Mouse (Mus musculus) megakaryocyte, embryonic 14.5 days (primary cell): ENCODE data around the gene Etv1. TPM values are rescaled to one million over a fixed set of nuclear protein-coding genes. Genes with fewer than 3 reads are reported as not detected.
"Not testable (repeated sequence)": the region's sequence is repeated elsewhere in the genome, so short reads cannot be mapped to it uniquely, and the experiment has no call there.

Source experiments
- H3K27me3 ChIP-seq: replicated peaks from 2 replicates; pipeline ENCODE3; 2012; ENCODE audit warnings: inconsistent platforms
- H3K36me3 ChIP-seq: replicated peaks from 2 replicates; pipeline ENCODE3; 2012; ENCODE audit warnings: low read length, inconsistent platforms, mixed read lengths
- H3K4me1 ChIP-seq: 2 replicates; pipeline ENCODE4 v1.6.1; 2012; ENCODE audit warnings: inconsistent platforms
- H3K4me3 ChIP-seq: replicated peaks from 2 replicates; pipeline ENCODE3; 2012; ENCODE audit warnings: moderate library complexity, mild to moderate bottlenecking, inconsistent platforms
- H3K9me3 ChIP-seq: 2 replicates; pipeline ENCODE4 v1.6.1; 2012; ENCODE audit warnings: inconsistent platforms
- FLI1 ChIP-seq: IDR thresholded peaks from 2 replicates; pipeline ENCODE4 v1.6.1; 2012; ENCODE audit warnings: low read length, inconsistent platforms, mixed read lengths
- GATA1 ChIP-seq: IDR thresholded peaks from 3 replicates; pipeline ENCODE4 v1.6.1; 2012; ENCODE audit warnings: mixed read lengths, low read length, inconsistent platforms, borderline replicate concordance
- polyA plus RNA-seq: library from polyadenylated mRNA; stranded (reverse); fragments of >175 nt; gene quantifications from 2 replicates; pipeline ENCODE4 v1.2.3, GENCODE M21; 2012; ENCODE audit warnings: low replicate concordance; ENCODE audit not compliant: insufficient read depth

The Etv1 gene
- polyA plus RNA-seq, 1 experiment = not detected

DNA sequence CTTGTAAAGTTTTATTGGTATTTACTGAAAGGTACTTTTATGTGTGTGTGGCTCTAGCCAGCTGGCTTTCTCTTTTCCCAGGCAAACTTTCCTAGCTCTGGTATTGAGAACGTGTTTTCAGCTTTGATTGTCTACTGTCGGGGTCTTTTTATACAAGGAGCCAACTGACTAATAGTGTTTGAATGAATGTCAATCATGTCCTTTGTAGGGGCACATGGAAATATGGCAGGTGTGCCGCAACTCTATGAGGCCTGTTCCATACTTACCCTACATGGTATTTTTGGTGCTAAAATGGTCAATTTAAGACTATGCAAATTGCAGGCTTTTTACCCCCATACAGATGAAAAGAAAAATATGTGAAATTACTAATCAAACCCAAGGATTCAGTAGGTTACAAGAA, 37.1 kb downstream of the Etv1 start:
- TF ChIP-seq FLI1 (no peak), GATA1 (no peak)
- Histone ChIP-seq H3K9me3 (no peaks in the 10 kb centered on the region), H3K27me3 (no peaks in the 10 kb centered on the region), H3K4me1 (no peaks in the 10 kb centered on the region), H3K36me3 (no peaks in the 10 kb centered on the region), H3K4me3 (no peak overlapping the region)

DNA sequence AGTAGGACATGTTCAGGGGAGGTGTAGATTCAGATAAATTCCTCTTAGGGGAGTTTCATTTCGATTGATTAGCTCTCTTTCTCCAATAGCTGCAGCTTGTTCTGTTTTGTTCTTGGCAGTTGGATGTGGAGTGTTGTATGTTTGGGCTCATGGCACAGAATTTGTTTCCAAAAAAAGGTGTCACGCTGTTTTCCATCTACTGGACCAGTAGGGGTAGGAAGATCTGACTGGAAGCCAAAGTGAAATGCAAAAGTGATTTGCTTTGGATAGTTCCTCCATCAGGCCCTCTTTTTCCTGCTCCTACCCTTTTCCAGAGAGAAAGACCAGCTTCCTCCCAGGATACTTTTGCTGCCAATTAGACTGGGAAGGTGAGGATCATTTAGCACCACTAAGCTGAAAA, 39.1 kb downstream of the Etv1 start:
- TF ChIP-seq FLI1 (no peak), GATA1 (no peak)

DNA sequence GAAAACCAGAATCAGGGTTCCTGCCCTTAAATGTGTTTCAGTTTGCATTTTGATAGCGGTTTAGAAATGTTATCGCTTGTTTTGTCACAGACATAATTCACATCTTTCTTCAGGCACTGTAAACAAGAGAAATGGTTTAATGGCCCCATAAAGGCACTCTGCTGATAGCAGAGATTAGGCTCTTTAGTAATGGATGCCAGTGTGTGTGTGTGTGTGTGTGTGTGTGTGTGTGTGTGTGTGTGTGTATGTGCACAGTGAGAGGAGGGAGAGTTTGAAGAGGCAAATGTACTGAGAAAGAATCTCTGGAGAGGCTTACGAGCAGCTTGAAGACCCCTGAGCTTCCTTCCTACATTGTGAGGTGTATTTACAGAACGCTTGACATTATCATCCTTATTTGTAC, 41.5 kb downstream of the Etv1 start:
- H3K9me3 ChIP-seq = 0 out of 2 replicates have a peak, but pooled peaks cover 4% of the 10 kb centered on the region
- H3K4me3 ChIP-seq = no peak overlapping the region

More for the DNA sequence above, 39.1 kb downstream of the Etv1 start:
- Histone ChIP-seq H3K9me3 (no peaks in the 10 kb centered on the region), H3K4me3 (no peak overlapping the region), H3K4me1 (no peaks in the 10 kb centered on the region), H3K27me3 (no peaks in the 10 kb centered on the region), H3K36me3 (no peaks in the 10 kb centered on the region)

DNA sequence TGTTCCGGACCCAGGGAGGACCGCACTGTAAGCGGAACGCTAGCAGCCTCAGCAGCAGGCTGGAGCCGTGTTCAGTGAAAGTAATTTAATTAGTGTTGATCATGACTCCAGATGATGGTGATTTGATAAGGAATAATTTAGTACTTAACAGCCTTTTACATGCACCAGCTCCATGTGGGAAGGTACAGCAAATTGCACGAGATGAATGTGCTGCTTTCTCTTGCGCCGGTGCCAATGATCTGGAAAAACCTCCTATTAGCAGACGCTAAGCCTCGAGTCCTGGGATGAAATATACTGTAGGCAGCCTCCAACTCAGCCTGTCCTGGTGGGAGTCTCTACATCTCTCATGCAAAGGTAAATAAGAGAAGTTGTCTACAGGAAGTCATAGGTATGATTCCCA, 45.2 kb downstream of the Etv1 start:
- no peak overlapping the region for H3K4me3 ChIP-seq
- H3K27me3 ChIP-seq = no peaks in the 10 kb centered on the region
- no peaks in the 10 kb centered on the region for H3K36me3 ChIP-seq
- H3K9me3 ChIP-seq = 0 out of 2 replicates have a peak, but pooled peaks cover 4% of the 10 kb centered on the region
- TF ChIP-seq GATA1 (no peak), FLI1 (no peak)
- H3K4me1 ChIP-seq = no peaks in the 10 kb centered on the region

More for the DNA sequence above, 41.5 kb downstream of the Etv1 start:
- no peaks in the 10 kb centered on the region for H3K36me3 ChIP-seq
- TF ChIP-seq GATA1 = no peak
- TF ChIP-seq FLI1 = no peak
- no peaks in the 10 kb centered on the region for H3K27me3 ChIP-seq
- no peaks in the 10 kb centered on the region for H3K4me1 ChIP-seq

DNA sequence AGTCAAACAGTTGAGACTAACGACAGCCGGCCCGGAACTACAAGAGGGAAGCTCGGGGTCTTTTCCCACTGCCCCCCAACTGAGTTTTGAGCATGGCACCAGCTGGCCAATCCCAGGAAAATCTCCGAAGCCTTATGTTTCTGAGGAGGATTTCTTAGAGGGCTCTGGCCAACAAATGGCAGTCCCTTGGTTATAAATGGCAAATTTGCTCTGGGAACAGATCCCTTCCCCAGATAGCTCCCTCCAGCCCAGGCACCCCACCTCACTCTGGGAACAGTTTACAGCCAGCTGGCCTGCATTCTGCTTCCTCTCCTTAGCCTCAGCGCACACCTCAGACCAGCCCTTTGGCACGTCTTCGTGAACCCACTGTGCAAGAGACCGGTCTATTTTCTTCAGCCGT, 53.8 kb downstream of the Etv1 start:
- Histone ChIP-seq H3K36me3 (no peaks in the 10 kb centered on the region), H3K4me3 (no peak overlapping the region), H3K27me3 (no peaks in the 10 kb centered on the region), H3K4me1 (no peaks in the 10 kb centered on the region), H3K9me3 (0 out of 2 replicates have a peak, but pooled peaks cover 11% of the 10 kb centered on the region)
- TF ChIP-seq GATA1 (no peak), FLI1 (no peak)

DNA sequence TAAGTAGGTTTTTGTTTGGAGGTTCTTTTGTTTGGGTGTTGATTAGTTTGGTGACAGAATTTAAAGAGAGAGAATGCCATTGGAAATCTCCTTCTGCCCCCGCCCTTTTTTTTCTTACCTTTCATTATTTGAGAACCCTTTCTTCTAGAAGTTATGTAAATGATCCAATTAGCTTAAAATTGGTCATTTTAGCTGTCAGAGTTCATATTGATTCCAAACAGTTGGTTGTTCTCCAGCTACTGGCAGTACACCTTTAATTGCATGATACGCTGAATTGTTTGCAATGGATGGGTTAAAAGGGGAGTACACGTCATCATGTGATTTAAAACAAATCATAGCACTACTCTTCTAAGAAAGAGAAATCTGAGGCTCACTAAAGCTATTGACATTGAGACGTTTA, 55.4 kb downstream of the Etv1 start:
- Histone ChIP-seq H3K9me3 (0 out of 2 replicates have a peak, but pooled peaks cover 11% of the 10 kb centered on the region), H3K36me3 (no peaks in the 10 kb centered on the region), H3K4me3 (no peak overlapping the region), H3K27me3 (no peaks in the 10 kb centered on the region), H3K4me1 (no peaks in the 10 kb centered on the region)
- TF ChIP-seq FLI1 (no peak), GATA1 (no peak)

DNA sequence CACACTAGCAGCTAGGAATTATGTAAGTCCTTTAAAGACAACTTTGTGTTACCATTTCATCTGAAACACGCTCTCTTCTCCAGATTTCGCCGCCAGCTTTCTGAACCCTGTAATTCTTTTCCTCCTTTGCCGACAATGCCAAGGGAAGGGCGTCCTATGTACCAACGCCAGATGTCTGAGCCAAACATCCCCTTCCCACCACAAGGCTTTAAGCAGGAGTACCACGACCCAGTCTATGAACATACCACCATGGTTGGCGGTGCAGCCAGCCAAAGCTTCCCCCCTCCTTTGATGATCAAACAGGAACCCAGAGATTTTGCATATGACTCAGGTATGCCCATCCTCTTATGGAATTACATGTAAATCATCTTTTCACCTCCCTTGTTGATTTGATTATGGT, 55.8 kb downstream of the Etv1 start:
- not testable (repeated sequence) for H3K4me1 ChIP-seq, H3K36me3 ChIP-seq, H3K27me3 ChIP-seq, H3K4me3 ChIP-seq
- 0 out of 2 replicates have a peak, but pooled peaks cover 11% of the 10 kb centered on the region for H3K9me3 ChIP-seq

DNA sequence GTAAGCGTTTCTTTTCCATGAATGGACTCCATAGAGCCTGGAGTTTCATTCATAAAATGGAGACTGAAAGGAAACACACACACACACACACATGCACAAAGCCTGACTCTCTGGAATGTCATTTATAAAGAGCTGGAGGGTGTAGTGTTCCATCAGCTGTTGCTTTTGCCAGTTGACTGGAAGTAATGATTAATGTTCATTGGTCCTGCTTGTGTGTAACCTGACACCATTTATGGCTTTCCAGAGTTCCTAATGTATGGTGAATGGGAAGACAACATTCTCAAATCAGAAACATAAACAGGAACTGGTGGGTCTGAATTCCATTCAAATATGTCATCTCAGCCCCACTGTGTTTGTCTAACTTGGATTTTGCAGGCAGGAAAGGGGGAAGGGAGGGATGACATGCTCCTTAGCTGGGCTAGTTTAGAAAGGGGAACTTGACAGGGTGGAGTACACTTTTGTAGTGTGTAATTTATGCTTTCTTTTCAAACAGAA, 64.7 kb downstream of the Etv1 start:
- Histone ChIP-seq H3K4me1 (no peaks in the 10 kb centered on the region), H3K27me3 (no peaks in the 10 kb centered on the region), H3K4me3 (no peak overlapping the region), H3K36me3 (no peaks in the 10 kb centered on the region), H3K9me3 (no peaks in the 10 kb centered on the region)
- TF ChIP-seq GATA1 (no peak), FLI1 (no peak)

DNA sequence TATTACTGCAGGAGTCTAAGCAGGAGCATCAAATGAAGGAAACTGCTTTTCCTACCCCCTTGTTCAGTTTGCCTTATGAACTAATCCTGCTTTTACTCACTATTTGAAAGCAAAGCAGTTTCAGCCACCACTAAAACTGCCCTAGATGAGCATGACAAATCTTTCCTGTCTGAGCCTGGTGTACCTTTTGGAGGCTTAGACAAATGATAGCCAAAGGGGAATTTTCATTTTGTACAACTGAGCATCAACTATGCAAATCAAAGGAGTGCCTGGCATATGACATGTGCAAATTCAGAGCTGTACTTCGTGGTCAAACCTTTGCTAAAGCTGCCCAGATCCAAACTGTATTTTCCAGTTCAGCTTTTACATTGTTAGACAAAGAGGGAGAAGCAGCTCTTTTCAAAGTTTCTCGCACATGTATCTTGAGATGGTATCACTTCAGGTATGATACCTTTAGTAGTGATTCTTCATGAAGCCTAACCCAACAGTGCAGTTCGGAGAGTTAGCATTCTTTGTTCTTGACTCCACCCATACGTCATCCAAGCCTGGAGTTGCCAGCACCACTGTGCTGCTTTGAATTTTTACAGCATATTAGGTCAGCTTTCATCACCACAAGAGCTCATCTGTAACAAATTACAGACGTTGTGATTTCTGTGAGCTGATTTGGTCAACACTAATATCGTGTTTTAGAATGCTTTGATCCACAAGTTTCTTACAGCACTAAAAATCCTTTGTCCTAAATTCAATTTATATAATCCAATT, 68.5 kb downstream of the Etv1 start:
- Histone ChIP-seq H3K4me1 (no peaks in the 10 kb centered on the region), H3K36me3 (no peaks in the 10 kb centered on the region), H3K9me3 (no peaks in the 10 kb centered on the region), H3K4me3 (no peak overlapping the region), H3K27me3 (no peaks in the 10 kb centered on the region)
- no peak for TF ChIP-seq GATA1
- no peak for TF ChIP-seq FLI1

DNA sequence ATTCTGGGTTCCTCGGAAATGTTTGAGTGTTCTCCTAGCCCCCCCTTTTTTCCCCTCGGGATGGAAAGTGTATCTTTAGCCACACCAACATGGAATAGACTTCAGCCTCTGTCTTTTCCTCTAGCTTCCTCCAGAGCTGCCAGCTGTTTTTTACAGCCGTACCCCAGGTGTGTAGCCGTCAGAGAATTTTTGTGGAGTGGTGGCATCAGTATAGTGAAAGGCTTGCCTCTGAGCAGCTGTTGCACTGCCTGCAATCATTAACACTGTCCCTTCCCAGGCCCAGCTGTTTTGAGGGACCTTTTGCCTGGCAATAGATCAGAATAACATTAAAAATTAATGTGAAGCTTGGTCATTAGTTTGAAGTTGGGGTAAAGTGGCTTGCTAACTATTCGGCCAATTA, 70.8 kb downstream of the Etv1 start:
- Histone ChIP-seq H3K27me3 (no peaks in the 10 kb centered on the region), H3K4me1 (no peaks in the 10 kb centered on the region), H3K36me3 (no peaks in the 10 kb centered on the region), H3K9me3 (no peaks in the 10 kb centered on the region), H3K4me3 (no peak overlapping the region)
- TF ChIP-seq GATA1 (no peak), FLI1 (no peak)

DNA sequence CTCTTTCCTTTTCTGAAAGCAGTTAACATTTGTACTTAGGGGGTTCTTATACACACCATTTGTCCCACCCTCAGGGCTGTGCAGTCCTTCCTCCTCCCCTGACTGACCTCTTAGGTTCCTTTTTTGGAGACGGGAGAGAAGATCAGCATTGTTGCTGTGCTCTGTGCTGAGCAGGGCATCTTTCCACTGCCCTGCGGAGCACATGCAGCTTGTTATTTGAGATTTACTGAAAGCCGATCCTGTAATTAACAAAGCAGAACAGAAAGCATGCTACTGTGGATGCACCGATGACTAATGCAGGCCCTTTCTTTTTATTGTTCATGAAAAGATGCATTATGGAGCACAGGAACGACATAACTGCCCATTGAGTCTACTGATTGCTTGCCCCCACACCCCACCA, 75.1 kb downstream of the Etv1 start:
- TF ChIP-seq FLI1 = no peak
- TF ChIP-seq GATA1 = no peak
- H3K9me3 ChIP-seq = no peaks in the 10 kb centered on the region
- no peaks in the 10 kb centered on the region for H3K4me1 ChIP-seq
- no peaks in the 10 kb centered on the region for H3K36me3 ChIP-seq
- H3K4me3 ChIP-seq = no peak overlapping the region
- no peaks in the 10 kb centered on the region for H3K27me3 ChIP-seq
